Mouse (Mus musculus): ENCODE measurements around the gene Tceanc2.

DNA sequence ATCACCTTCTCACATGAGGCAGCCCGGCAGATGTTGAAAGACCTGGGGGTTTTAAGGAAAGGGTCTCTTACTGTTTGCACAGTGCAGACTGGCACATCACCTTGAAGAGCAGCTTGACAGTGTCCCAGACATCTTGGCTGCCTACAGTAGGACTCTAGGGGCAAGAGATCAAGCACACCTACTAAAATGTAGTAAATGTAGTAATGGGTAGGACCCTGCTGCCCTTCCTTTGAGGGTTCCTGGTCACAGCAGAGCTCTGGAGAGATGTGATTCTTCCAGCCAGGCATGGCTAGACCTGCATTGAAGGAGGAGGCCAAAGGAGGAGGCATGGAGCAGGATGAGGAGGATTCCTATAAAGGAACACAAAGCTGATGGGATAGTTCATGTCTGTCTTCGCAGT lies 28.1 kb upstream of the Tceanc2 start:
- TF ChIP-seq EP300 (IDR thresholded peaks at IDR 0.05; ENCODE audit: low read depth) (no peak), CTCF (IDR thresholded peaks at IDR 0.05; ENCODE audit: low read depth) (no peak)

Data from liver, postnatal 0 days (tissue).